25 mouse cellular contexts compared by ENCODE assay signal in genomic region chr7:97074974-97075373, GRCm38 (mm10). TPM values are rescaled to one million over a fixed set of nuclear protein-coding genes. Genes with fewer than 3 reads are reported as not detected.
DNase-seq lines count a peak whose midpoint lies in the region; ATAC-seq and TF ChIP-seq lines count a peak whose summit lies in the region.
"Had no signal": no experiment of that assay in that cellular context is flagged by ENCODE, and none has a peak within 500 bp of the region (broad histone marks: within the 10 kb centered on the region; RNA-seq: fewer than 3 reads in every experiment).

No protein-coding gene starts in this region.

- 69% methylated on average over 1 of the region's 1 CpGs for WGBS in kidney, embryonic 15.5 days

- H3K27me3 ChIP-seq in kidney, embryonic 15.5 days = no peaks in the 10 kb centered on the region
- H3K27me3 ChIP-seq in MEL (ENCODE audit: control insufficient read depth in 1 of 2, insufficient read depth in 2 of 2, low read length in 2 of 2) = no peaks in the 10 kb centered on the region
- H3K27me3 ChIP-seq: heart, embryonic 15.5 days; hindbrain, embryonic 13.5 days; neural tube, embryonic 15.5 days had no signal

- no peaks in the 10 kb centered on the region for H3K9me3 ChIP-seq in kidney, embryonic 15.5 days (replicated peaks)
- no peaks in the 10 kb centered on the region for H3K9me3 ChIP-seq in MEL (replicated peaks; ENCODE audit: insufficient read depth, low read length)
- H3K9me3 ChIP-seq: heart, embryonic 15.5 days; hindbrain, embryonic 13.5 days; limb, embryonic 12.5 days; neural tube, embryonic 15.5 days had no signal

- no peaks in the 10 kb centered on the region for H3K36me3 ChIP-seq in kidney, embryonic 15.5 days
- peaks cover 0 to 9% of the 10 kb centered on the region in 2 experiments; a peak in 2 of 4 replicates for H3K36me3 ChIP-seq in MEL (ENCODE audit: control insufficient read depth in 1 of 2, insufficient read depth in 2 of 2, low read length in 2 of 2)
- H3K36me3 ChIP-seq: heart, embryonic 15.5 days; hindbrain, embryonic 13.5 days; limb, embryonic 12.5 days; neural tube, embryonic 15.5 days had no signal

- no peak for TF ChIP-seq CTCF in MEL (IDR thresholded peaks at IDR 0.05 in 2 of 3, conservative IDR thresholded peaks at IDR 0.05 in 1 of 3; ENCODE audit: control insufficient read depth in 1 of 3, insufficient read depth in 1 of 3, low read depth in 2 of 3, low read length in 3 of 3, poor library complexity in 1 of 3, severe bottlenecking in 1 of 3)

- no peaks in the 10 kb centered on the region for H3K79me2 ChIP-seq in MEL (ENCODE audit: control insufficient read depth, insufficient read depth, low read length, poor library complexity)

- H3K4me1 ChIP-seq in kidney, embryonic 15.5 days = peaks cover 27% of the 10 kb centered on the region
- H3K4me1 ChIP-seq in MEL (ENCODE audit: control insufficient read depth in 1 of 2, insufficient read depth in 2 of 2, low read length in 2 of 2) = peaks cover 5 to 7% of the 10 kb centered on the region in 2 experiments; a peak in 3 of 4 replicates
- H3K4me1 ChIP-seq: hindbrain, embryonic 13.5 days had no signal

- no peak overlapping the region for H3K4me2 ChIP-seq in kidney, embryonic 15.5 days
- H3K4me2 ChIP-seq: heart, embryonic 15.5 days; hindbrain, embryonic 13.5 days; limb, embryonic 12.5 days; liver, embryonic 11.5 days; midbrain, embryonic 11.5 days; neural tube, embryonic 15.5 days had no signal

- no peak overlapping the region for H3K4me3 ChIP-seq in kidney, embryonic 15.5 days (replicated peaks)
- no peak overlapping the region for H3K4me3 ChIP-seq in MEL (ENCODE audit: control insufficient read depth in 1 of 2, insufficient read depth in 1 of 2, low read depth in 2 of 2, low read length in 2 of 2)
- H3K4me3 ChIP-seq: heart, embryonic 15.5 days; hindbrain, embryonic 13.5 days; limb, embryonic 12.5 days; neural tube, embryonic 15.5 days had no signal

- no peak for TF ChIP-seq POLR2A in MEL (IDR thresholded peaks at IDR 0.05; ENCODE audit: control insufficient read depth in 1 of 2, insufficient read depth in 1 of 2, low read depth in 1 of 2, low read length in 2 of 2, poor library complexity in 1 of 2)

- no peak for TF ChIP-seq RAD21 in MEL (IDR thresholded peaks at IDR 0.05; ENCODE audit: low read depth, low read length)

- no peak overlapping the region for H3K9ac ChIP-seq in kidney, embryonic 15.5 days
- no peak overlapping the region for H3K9ac ChIP-seq in MEL (ENCODE audit: control insufficient read depth, low read depth, low read length, poor library complexity, severe bottlenecking)
- H3K9ac ChIP-seq: heart, embryonic 15.5 days; hindbrain, embryonic 13.5 days; limb, embryonic 12.5 days; liver, postnatal 0 days; neural tube, embryonic 15.5 days had no signal

- ATAC-seq in kidney, embryonic 15.5 days (replicated peaks; ENCODE audit: low FRiP score) = no peak
- ATAC-seq in megakaryocyte progenitor cell, adult 5-6 weeks (replicated peaks; ENCODE audit: poor library complexity) = peak; percentile 73
- ATAC-seq: forebrain, embryonic 14.5 days; inflammation-experienced regulatory T-cells, adult 6 months; liver, postnatal 0 days had no signal

- no peak for DNase-seq in kidney, adult 18-20 months
- DNase-seq in MEL (ENCODE audit: low read depth, low spot score) (no peak), adipocyte (ENCODE audit: low spot score) (peak; percentile 40)
- no peak for DNase-seq in right cerebral cortex, postnatal 10 days (ENCODE audit: low spot score in 2 of 2)
- no peak for DNase-seq in thymus, adult 18-20 months
- DNase-seq: cerebellum, adult 11-12 months; cerebellum, postnatal 14 days; gastrocnemius, postnatal 10 days; heart, postnatal 36 days; kidney, adult 2 months; kidney, postnatal 10 days; layer of hippocampus, postnatal 36 days; liver, postnatal 0 days; thymus, postnatal 4 days had no signal

- 0 out of 2 replicates have a peak overlapping the region, but pooled peaks have one; percentile 5 for H3K27ac ChIP-seq in kidney, embryonic 15.5 days
- H3K27ac ChIP-seq in MEL (ENCODE audit: control insufficient read depth, low read depth, low read length) = no peak overlapping the region
- H3K27ac ChIP-seq: heart, embryonic 15.5 days; hindbrain, embryonic 13.5 days; limb, embryonic 12.5 days; macrophage; neural tube, embryonic 15.5 days had no signal

- no peak for TF ChIP-seq EP300 in MEL (IDR thresholded peaks at IDR 0.05; ENCODE audit: low read depth in 1 of 2, low read length in 2 of 2)

TF ChIP-seq in MEL, 35 proteins besides CTCF, POLR2A, EP300 and RAD21:
- TF ChIP-seq POLR2AphosphoS2 (IDR thresholded peaks at IDR 0.05; ENCODE audit: low read length) (no peak), MYB (IDR thresholded peaks at IDR 0.05; ENCODE audit: low read depth, low read length) (no peak), ZNF384 (IDR thresholded peaks at IDR 0.05; ENCODE audit: low read depth, low read length) (peak; percentile 27; the same call in 1 of the 2 replicates), ETS1 (IDR thresholded peaks at IDR 0.05; ENCODE audit: low read depth, low read length) (peak; percentile 27; the same call in 1 of the 2 replicates)

RNA-seq across cellular contexts. Expression of gene Gab2, which starts 6.4 kb away (rescaled TPM):
- 13.1 and 14.5 TPM in 2 replicates for polyA plus RNA-seq in kidney, embryonic 15.5 days (2015; fragmentation: Nextera tagmentation; extraction: Ambion mirVana)
- 5.0 and 5.1 TPM in 2 replicates for total RNA-seq in MEL (2012; rRNA removed)
- 10 to 100 TPM in 1 of 2 experiments, not detected in 1; 11.5 TPM for polyA plus RNA-seq in MEL (2012; ENCODE audit: insufficient read depth in 1 of 2, insufficient read length in 2 of 2, low read depth in 1 of 2, low replicate concordance in 2 of 2, missing spikeins in 1 of 2)
- 12.7 and 15.7 TPM in 2 replicates for total RNA-seq in megakaryocyte progenitor cell, adult 5-6 weeks (2015)
- total RNA-seq in megakaryocyte progenitor cell, adult 5-6 weeks (2017) = 12.0 and 12.2 TPM in 2 replicates
